Mouse (Mus musculus) WW6 (cell line): ENCODE measurements around the gene Tnni2.

Experiments
- DNase-seq: peaks from one replicate; pipeline ENCODE4 v3.0.0-alpha.2; 2013; ENCODE audit warnings: low read depth, low spot score

Tnni2 gene

GRCm38 (mm10) chr7:142459299-142459691, 17.7 kb downstream of the Tnni2 start:
- DNase-seq, result no peak

GRCm38 (mm10) chr7:142460636-142461077, 19.0 kb downstream of the Tnni2 start, which contains the start of gene Lsp1:
Gene Lsp1, plus strand, starts transcription at chr7:142460809.
- no peak for DNase-seq

- DNase-seq, result no peak
Observed at GRCm38 (mm10) chr7:142461446-142461845, 19.8 kb downstream of the Tnni2 start.

- DNase-seq, result no peak
Observed at GRCm38 (mm10) chr7:142462190-142462589, 20.6 kb downstream of the Tnni2 start.

GRCm38 (mm10) chr7:142462594-142463078, 21.0 kb downstream of the Tnni2 start:
- DNase-seq, result no peak

- DNase-seq, result no peak
Observed at GRCm38 (mm10) chr7:142470171-142470691, 28.6 kb downstream of the Tnni2 start.

GRCm38 (mm10) chr7:142470808-142471413, 29.3 kb downstream of the Tnni2 start:
- no peak for DNase-seq

- no peak for DNase-seq
Observed at GRCm38 (mm10) chr7:142471414-142471861, 29.8 kb downstream of the Tnni2 start.

- no peak for DNase-seq
Observed at GRCm38 (mm10) chr7:142471884-142472570, 30.4 kb downstream of the Tnni2 start.

GRCm38 (mm10) chr7:142472936-142473335, 31.3 kb downstream of the Tnni2 start:
- no peak for DNase-seq

GRCm38 (mm10) chr7:142473476-142473875, 31.9 kb downstream of the Tnni2 start:
- DNase-seq, result no peak

GRCm38 (mm10) chr7:142474799-142475198, 33.2 kb downstream of the Tnni2 start:
- DNase-seq, result no peak

GRCm38 (mm10) chr7:142475641-142476040, 34.0 kb downstream of the Tnni2 start:
- no peak for DNase-seq

- no peak for DNase-seq
Observed at GRCm38 (mm10) chr7:142476271-142476670, 34.7 kb downstream of the Tnni2 start.

GRCm38 (mm10) chr7:142476795-142477452, 35.3 kb downstream of the Tnni2 start:
- DNase-seq, result no peak

GRCm38 (mm10) chr7:142478001-142478400, 36.4 kb downstream of the Tnni2 start:
- no peak for DNase-seq

GRCm38 (mm10) chr7:142478574-142478973, 37.0 kb downstream of the Tnni2 start:
- DNase-seq, result no peak

GRCm38 (mm10) chr7:142479307-142479706, 37.7 kb downstream of the Tnni2 start:
- no peak for DNase-seq

GRCm38 (mm10) chr7:142479886-142480285, 38.3 kb downstream of the Tnni2 start:
- DNase-seq, result no peak

GRCm38 (mm10) chr7:142480661-142481060, 39.1 kb downstream of the Tnni2 start:
- DNase-seq, result no peak

GRCm38 (mm10) chr7:142481186-142481567, 39.6 kb downstream of the Tnni2 start:
- DNase-seq, result no peak

GRCm38 (mm10) chr7:142481568-142482255, 40.1 kb downstream of the Tnni2 start:
- no peak for DNase-seq
